Mouse (Mus musculus) kidney, adult 2 months (tissue): ENCODE measurements around the gene Atg16l2. TPM values are rescaled to one million over a fixed set of nuclear protein-coding genes. Genes with fewer than 3 reads are reported as not detected.

Experiments used
- DNase-seq: peaks from one replicate; pipeline ENCODE4 v3.0.0; 2021
- H3K27ac ChIP-seq: fragments of 200-500 bp; 2 replicates; pipeline ENCODE4 v1.5.1; 2012; ENCODE audit warnings: low read depth, low read length, control low read depth, inconsistent platforms; ENCODE audit not compliant: insufficient read depth
- H3K27me3 ChIP-seq: fragments of 200-500 bp; replicated peaks from 2 replicates; pipeline ENCODE4 v1.6.1; 2012; ENCODE audit warnings: mild to moderate bottlenecking, moderate library complexity, low read length, inconsistent platforms; ENCODE audit not compliant: control insufficient read depth, insufficient read depth
- H3K36me3 ChIP-seq: fragments of 200-500 bp; 2 replicates; pipeline ENCODE4 v1.6.1; 2012; ENCODE audit warnings: mild to moderate bottlenecking, moderate library complexity, low read length, inconsistent platforms; ENCODE audit not compliant: control insufficient read depth, insufficient read depth
- H3K4me1 ChIP-seq: fragments of 200-500 bp; 2 replicates; pipeline ENCODE4 v1.6.1; 2011; ENCODE audit warnings: low read length; ENCODE audit not compliant: control insufficient read depth, insufficient read depth
- H3K4me3 ChIP-seq: fragments of 200-500 bp; 2 replicates; pipeline ENCODE4 v1.5.1; 2011; ENCODE audit warnings: mild to moderate bottlenecking, low read depth, low read length, control low read depth; ENCODE audit not compliant: insufficient read depth
- CTCF ChIP-seq: fragments of 200-500 bp; conservative IDR thresholded peaks from 2 replicates; pipeline ENCODE4 v1.5.1; 2011; ENCODE audit warnings: low read depth, mild to moderate bottlenecking, control low read depth, low read length, moderate library complexity, mixed read lengths; ENCODE audit not compliant: insufficient read depth, insufficient read length
- POLR2A ChIP-seq: fragments of 200-500 bp; IDR thresholded peaks from one replicate; pipeline ENCODE4 v1.6.1; 2011; ENCODE audit warnings: low read depth, low read length, control low read depth
- WGBS: fragments of 180-500 bp; shearing (Covaris S2); methylation state at CpG from one replicate; pipeline ENCODE4 v1.1.7; 2018; 5-methylcytosine and 5-hydroxymethylcytosine counted together
- polyA plus RNA-seq: library from polyadenylated mRNA; depleted of rRNA; stranded (reverse); fragments of >200 nt; gene quantifications from 2 replicates; pipeline ENCODE4 v1.2.3, GENCODE M21; 2012

Gene Atg16l2
- polyA plus RNA-seq, 1 experiment = 12.3 TPM

- 86% methylated on average over 1 of the region's 1 CpGs for WGBS
- H3K27me3 ChIP-seq = no peaks in the 10 kb centered on the region
- no peak overlapping the region for H3K27ac ChIP-seq
- no peak for DNase-seq
- peaks cover 3% of the 10 kb centered on the region; the same call in 1 of the 2 replicates for H3K4me1 ChIP-seq
- H3K4me3 ChIP-seq = no peak overlapping the region
- TF ChIP-seq CTCF = no peak
- no peak for TF ChIP-seq POLR2A
- H3K36me3 ChIP-seq = peaks cover 3% of the 10 kb centered on the region; the same call in 1 of the 2 replicates
Measured at GRCm38 (mm10) chr7:101284504-101284903, 17.5 kb downstream of the Atg16l2 start.

- WGBS = 93% methylated on average over 3 of the region's 3 CpGs
Measured at GRCm38 (mm10) chr7:101282721-101283120, 19.3 kb downstream of the Atg16l2 start.

GRCm38 (mm10) chr7:101272466-101273160 lies 29.4 kb downstream of the Atg16l2 start:
- 85% methylated on average over 8 of the region's 8 CpGs for WGBS
- no peak for DNase-seq
- no peaks in the 10 kb centered on the region; the same call in 1 of the 2 replicates for H3K36me3 ChIP-seq
- no peaks in the 10 kb centered on the region for H3K27me3 ChIP-seq
- H3K27ac ChIP-seq = no peak overlapping the region
- H3K4me3 ChIP-seq = no peak overlapping the region
- no peaks in the 10 kb centered on the region; the same call in 1 of the 2 replicates for H3K4me1 ChIP-seq
- TF ChIP-seq POLR2A (no peak), CTCF (no peak)

More at GRCm38 (mm10) chr7:101282721-101283120, 19.3 kb downstream of the Atg16l2 start:
- no peak for DNase-seq
- Histone ChIP-seq H3K27me3 (no peaks in the 10 kb centered on the region), H3K36me3 (peaks cover 3% of the 10 kb centered on the region), H3K4me1 (no peaks in the 10 kb centered on the region), H3K4me3 (no peak overlapping the region), H3K27ac (no peak overlapping the region)
- TF ChIP-seq POLR2A = no peak
- TF ChIP-seq CTCF = no peak

- 66% methylated on average over 1 of the region's 1 CpGs for WGBS
- H3K27ac ChIP-seq = no peak overlapping the region
- TF ChIP-seq POLR2A = no peak
- TF ChIP-seq CTCF = no peak
- H3K4me3 ChIP-seq = no peak overlapping the region
- no peaks in the 10 kb centered on the region for H3K27me3 ChIP-seq
- DNase-seq = no peak
- peaks cover 4% of the 10 kb centered on the region; the same call in 1 of the 2 replicates for H3K4me1 ChIP-seq
- H3K36me3 ChIP-seq = no peaks in the 10 kb centered on the region; the same call in 1 of the 2 replicates
Measured at GRCm38 (mm10) chr7:101271602-101272001, 30.4 kb downstream of the Atg16l2 start.

GRCm38 (mm10) chr7:101267457-101268259 lies 34.4 kb downstream of the Atg16l2 start:
- peaks cover 5% of the 10 kb centered on the region; the same call in 1 of the 2 replicates for H3K4me1 ChIP-seq
- no peak for DNase-seq
- H3K36me3 ChIP-seq = no peaks in the 10 kb centered on the region; the same call in 1 of the 2 replicates
- H3K27ac ChIP-seq = no peak overlapping the region
- H3K27me3 ChIP-seq = no peaks in the 10 kb centered on the region
- H3K4me3 ChIP-seq = no peak overlapping the region
- TF ChIP-seq POLR2A (no peak), CTCF (no peak)
- 61% methylated on average over 3 of the region's 3 CpGs for WGBS

GRCm38 (mm10) chr7:101263511-101263910 lies 38.5 kb downstream of the Atg16l2 start:
- Histone ChIP-seq H3K4me1 (peaks cover 5% of the 10 kb centered on the region; the same call in 1 of the 2 replicates), H3K27me3 (no peaks in the 10 kb centered on the region), H3K27ac (no peak overlapping the region), H3K36me3 (peaks cover 4% of the 10 kb centered on the region), H3K4me3 (no peak overlapping the region)
- no peak for DNase-seq
- no peak for TF ChIP-seq POLR2A
- no peak for TF ChIP-seq CTCF
